Mouse (Mus musculus) stomach, embryonic 14.5 days (tissue): ENCODE results near the gene Ccdc184. TPM values are rescaled to one million over a fixed set of nuclear protein-coding genes. Genes with fewer than 3 reads are reported as not detected.

ENCODE experiments used
- ATAC-seq: fragments of 200-750 bp; cut with Nextera tagmentation; 2 replicates; pipeline ENCODE4 v1.8.0; 2017; ENCODE audit warnings: low read depth, moderate TSS enrichment; ENCODE audit not compliant: insufficient number of reproducible peaks, insufficient read depth, low FRiP score
- H3K27ac ChIP-seq: fragments of 300-500 bp; sonication (generic); 2 replicates; pipeline ENCODE4 v1.5.1; 2014; ENCODE audit warnings: mild to moderate bottlenecking, low read length, moderate library complexity, mixed read lengths
- H3K27me3 ChIP-seq: fragments of 300-500 bp; sonication (generic); 2 replicates; pipeline ENCODE4 v1.6.1; 2014; ENCODE audit warnings: low read length, control low read depth, mixed read lengths; ENCODE audit not compliant: control insufficient read depth, insufficient read depth
- H3K36me3 ChIP-seq: fragments of 300-500 bp; sonication (generic); 2 replicates; pipeline ENCODE4 v1.6.1; 2014; ENCODE audit warnings: mild to moderate bottlenecking, control low read depth, low read length, moderate library complexity, mixed read lengths; ENCODE audit not compliant: control insufficient read depth, insufficient read depth
- H3K4me1 ChIP-seq: fragments of 300-500 bp; sonication (generic); 2 replicates; pipeline ENCODE4 v1.6.1; 2014; ENCODE audit warnings: low read length, control low read depth, mixed read lengths; ENCODE audit not compliant: control insufficient read depth, insufficient read depth
- H3K4me2 ChIP-seq: fragments of 300-500 bp; sonication (generic); replicated peaks from 2 replicates; pipeline ENCODE4 v1.6.1; 2014; ENCODE audit warnings: low read depth, low read length, control low read depth
- H3K4me3 ChIP-seq: fragments of 300-500 bp; sonication (generic); 2 replicates; pipeline ENCODE4 v1.5.1; 2014; ENCODE audit warnings: low read depth, low read length, control low read depth
- H3K9ac ChIP-seq: fragments of 300-500 bp; sonication (generic); replicated peaks from 2 replicates; pipeline ENCODE4 v1.6.1; 2014; ENCODE audit warnings: low read depth, mild to moderate bottlenecking, control low read depth, low read length, moderate library complexity, mixed read lengths
- H3K9me3 ChIP-seq: fragments of 300-500 bp; sonication (generic); 2 replicates; pipeline ENCODE4 v1.6.1; 2016; ENCODE audit warnings: low read depth, low read length, control low read depth; ENCODE audit not compliant: control insufficient read depth
- WGBS: fragments of 180-500 bp; shearing (Covaris S2); extraction: QIAGEN DNeasy Blood & Tissue Kit; methylation state at CpG from one replicate; pipeline ENCODE4 v1.1.7; 2014; 5-methylcytosine and 5-hydroxymethylcytosine counted together
- polyA plus RNA-seq: library from polyadenylated mRNA; unstranded; fragments of >200 nt; fragmentation: Nextera tagmentation; extraction: Ambion mirVana; gene quantifications from 2 replicates; pipeline ENCODE4 v1.2.1, GENCODE M21; 2014

The Ccdc184 gene
- polyA plus RNA-seq, 1 experiment from 2014 or later = 2.4 TPM

DNA sequence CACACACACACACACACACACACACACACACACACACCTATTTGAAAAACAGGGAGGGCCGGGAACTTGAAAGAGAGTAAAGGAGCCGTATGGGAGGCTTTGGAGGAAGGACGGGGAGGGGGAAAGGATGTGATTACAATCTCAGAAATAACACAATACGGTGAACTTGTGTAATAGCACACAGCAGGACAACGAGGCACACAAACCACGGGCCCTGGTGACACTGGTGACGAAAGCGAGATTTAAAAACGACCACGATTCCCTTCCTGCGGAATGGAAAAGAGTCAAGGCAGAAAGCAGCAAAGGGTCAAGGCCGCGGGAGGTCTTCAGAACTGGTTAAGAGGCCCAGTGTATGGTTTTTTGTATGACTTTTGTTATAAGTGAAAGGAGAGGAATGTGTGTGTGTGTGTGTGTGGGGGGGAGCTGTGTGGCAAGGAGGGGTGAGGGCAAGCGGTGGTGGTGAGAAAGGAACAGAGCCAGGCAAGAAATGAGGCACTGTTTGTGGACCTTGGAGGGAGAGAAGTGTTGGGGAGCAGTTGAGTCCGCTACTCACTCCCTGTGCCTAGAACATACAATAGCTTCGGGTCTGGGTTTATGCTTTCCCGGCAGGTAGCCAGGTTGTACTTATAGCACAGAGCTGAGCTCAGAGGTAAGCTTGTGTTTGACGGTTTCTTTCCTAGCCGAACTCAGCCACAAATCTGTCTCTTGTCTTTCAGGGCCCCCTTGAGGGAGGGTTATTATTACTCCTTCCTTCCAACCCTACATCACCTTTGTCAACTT lies 5.7 kb upstream of the Ccdc184 start:
- H3K4me3 ChIP-seq = no peak overlapping the region
- no peaks in the 10 kb centered on the region for H3K4me1 ChIP-seq
- H3K4me2 ChIP-seq = no peak overlapping the region
- WGBS = 67% methylated on average over 19 of the region's 19 CpGs
- no peak overlapping the region for H3K9ac ChIP-seq
- H3K27me3 ChIP-seq = 0 out of 2 replicates have a peak, but pooled peaks cover 3% of the 10 kb centered on the region
- no peaks in the 10 kb centered on the region for H3K36me3 ChIP-seq
- no peak overlapping the region for H3K27ac ChIP-seq
- ATAC-seq = no peak
- no peaks in the 10 kb centered on the region for H3K9me3 ChIP-seq

DNA sequence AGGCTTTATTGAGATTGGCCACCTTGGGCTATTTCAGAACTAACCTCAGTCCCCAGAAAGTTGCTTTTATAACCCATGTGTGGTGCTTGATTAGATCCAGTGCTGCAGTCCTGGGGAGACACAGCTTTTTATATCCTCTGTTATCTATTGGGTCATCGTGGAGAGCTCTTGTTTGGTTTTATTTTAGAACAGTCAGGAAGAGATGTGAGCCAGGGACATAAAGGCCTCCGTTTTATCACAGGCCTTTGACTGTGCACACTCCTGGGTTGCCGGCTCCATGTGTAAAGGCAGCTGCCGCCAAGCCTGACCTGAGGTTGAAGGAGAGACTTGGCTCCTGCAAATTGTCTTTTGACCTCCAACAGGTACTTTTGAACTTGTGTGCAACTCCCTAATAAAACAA lies 4.4 kb upstream of the Ccdc184 start:
- Histone ChIP-seq H3K4me3 (no peak overlapping the region), H3K36me3 (no peaks in the 10 kb centered on the region), H3K27me3 (peaks cover 15% of the 10 kb centered on the region; the same call in 1 of the 2 replicates), H3K27ac (no peak overlapping the region), H3K4me1 (peaks cover 2% of the 10 kb centered on the region; the same call in 1 of the 2 replicates), H3K4me2 (no peak overlapping the region), H3K9me3 (no peaks in the 10 kb centered on the region), H3K9ac (no peak overlapping the region)
- 73% methylated on average over 4 of the region's 4 CpGs for WGBS
- no peak for ATAC-seq

DNA sequence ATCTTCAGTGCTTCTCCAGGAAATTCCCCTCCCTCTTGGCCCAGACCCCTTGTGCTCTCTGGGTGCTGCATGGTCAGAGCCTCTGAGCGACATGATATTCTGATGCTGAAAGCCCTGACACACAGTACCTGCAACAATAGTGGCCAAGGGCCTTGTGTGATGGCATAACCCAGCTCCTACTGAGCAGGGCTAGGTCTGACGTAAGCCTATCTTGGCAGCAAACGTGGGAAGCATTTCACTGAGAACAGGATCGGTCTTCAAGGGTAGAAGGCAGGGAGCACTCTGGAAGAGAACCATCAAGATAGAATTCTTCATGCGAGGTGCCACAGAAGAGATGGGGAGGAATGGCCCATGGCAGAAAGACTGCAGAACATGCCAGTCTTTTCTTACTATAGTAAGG lies 1.4 kb upstream of the Ccdc184 start, which contains the start of gene Asb8:
Gene Asb8 (minus strand): TSS at position 101 of the 400 bp plus-strand sequence.
- no peak within 1 kb of the TSS for H3K4me3 ChIP-seq
- no peak within 1 kb of the TSS for H3K27ac ChIP-seq
- 83% methylated on average over 5 of the region's 5 CpGs for WGBS
- no peak within 1 kb of the TSS for H3K4me2 ChIP-seq
- ATAC-seq = no peak
- peaks cover 7% of the 10 kb centered on the region; the same call in 1 of the 2 replicates for H3K4me1 ChIP-seq
- H3K27me3 ChIP-seq = peaks cover 41% of the 10 kb centered on the region
- H3K9me3 ChIP-seq = no peaks in the 10 kb centered on the region
- no peak within 1 kb of the TSS for H3K9ac ChIP-seq
- H3K36me3 ChIP-seq = no peaks in the 10 kb centered on the region

DNA sequence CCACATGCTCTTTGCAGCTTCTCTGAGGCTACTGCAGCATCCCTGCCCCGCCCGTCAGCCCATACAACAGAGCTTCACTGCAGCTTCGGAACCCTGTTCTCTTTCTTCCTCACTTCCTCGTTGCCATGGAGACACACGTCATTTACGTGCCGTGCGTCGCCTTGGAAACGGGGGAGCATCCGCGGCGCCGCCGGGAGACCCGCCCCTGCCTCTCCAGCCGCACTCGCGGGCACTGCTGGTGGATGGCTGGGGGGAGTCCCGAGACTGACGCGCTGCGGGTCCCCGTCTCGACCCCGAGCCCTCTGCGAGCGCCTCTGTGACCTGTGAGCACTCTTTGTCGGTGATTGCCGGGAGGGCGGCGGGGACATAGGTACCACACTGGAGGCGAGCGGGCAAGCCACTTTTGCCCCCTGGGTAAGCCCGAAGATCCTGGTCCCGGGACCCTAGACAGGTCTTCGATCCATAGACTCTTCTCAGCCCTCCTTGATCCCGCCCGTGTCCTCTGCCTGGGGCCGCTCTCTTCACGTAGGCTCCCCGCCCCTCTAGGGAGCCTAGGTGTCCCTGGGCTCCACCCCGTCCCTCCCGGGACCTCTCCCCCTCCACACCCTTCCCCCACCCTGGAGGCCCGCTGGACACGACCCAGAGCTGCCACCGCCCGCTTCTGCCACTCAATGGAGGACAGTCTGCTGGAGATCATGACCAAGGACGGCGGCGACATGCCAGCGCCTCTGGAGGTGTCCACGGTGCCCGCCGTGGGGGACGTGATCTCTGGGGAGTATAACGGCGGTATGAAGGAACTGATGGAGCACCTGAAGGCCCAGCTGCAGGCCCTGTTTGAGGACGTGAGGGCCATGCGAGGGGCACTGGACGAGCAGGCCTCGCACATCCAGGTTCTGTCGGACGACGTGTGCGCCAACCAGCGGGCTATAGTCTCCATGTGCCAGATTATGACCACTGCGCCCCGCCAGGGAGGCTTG lies 975 bp downstream of the Ccdc184 start:
- H3K4me3 ChIP-seq = peak overlapping the region; percentile 35
- H3K9me3 ChIP-seq = no peaks in the 10 kb centered on the region
- H3K9ac ChIP-seq = no peak overlapping the region
- peaks cover 41% of the 10 kb centered on the region for H3K27me3 ChIP-seq
- H3K36me3 ChIP-seq = no peaks in the 10 kb centered on the region
- WGBS = 2% methylated on average over 69 of the region's 69 CpGs
- ATAC-seq = peak; percentile 73; the same call in 1 of the 2 replicates
- no peak overlapping the region for H3K27ac ChIP-seq
- H3K4me1 ChIP-seq = peaks cover 7% of the 10 kb centered on the region; the same call in 1 of the 2 replicates
- peak overlapping the region; percentile 65 for H3K4me2 ChIP-seq

DNA sequence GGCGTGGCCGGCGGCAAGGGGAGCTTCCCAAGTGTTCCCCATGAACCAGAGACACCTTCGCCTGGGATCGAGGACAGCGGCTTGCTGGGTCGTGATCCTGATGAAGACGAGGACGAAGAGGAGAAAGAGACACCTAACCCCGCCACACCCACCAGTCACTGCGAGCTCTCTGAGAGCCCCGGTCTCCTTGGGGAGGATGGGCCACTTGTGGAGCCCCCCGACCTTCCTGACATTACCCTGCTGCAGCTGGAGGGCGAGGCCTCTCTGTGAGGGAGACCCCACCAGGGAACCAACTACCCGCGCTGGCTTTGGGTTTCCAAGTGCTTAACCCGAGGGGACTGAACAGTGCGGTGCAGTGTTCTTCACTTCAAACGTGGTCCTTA lies 1.7 kb downstream of the Ccdc184 start:
- 4% methylated on average over 19 of the region's 19 CpGs for WGBS
- Histone ChIP-seq H3K4me1 (peaks cover 7% of the 10 kb centered on the region; the same call in 1 of the 2 replicates), H3K27me3 (peaks cover 44% of the 10 kb centered on the region), H3K36me3 (no peaks in the 10 kb centered on the region), H3K4me3 (no peak overlapping the region), H3K27ac (no peak overlapping the region), H3K9me3 (no peaks in the 10 kb centered on the region), H3K9ac (no peak overlapping the region), H3K4me2 (no peak overlapping the region)
- ATAC-seq = no peak

DNA sequence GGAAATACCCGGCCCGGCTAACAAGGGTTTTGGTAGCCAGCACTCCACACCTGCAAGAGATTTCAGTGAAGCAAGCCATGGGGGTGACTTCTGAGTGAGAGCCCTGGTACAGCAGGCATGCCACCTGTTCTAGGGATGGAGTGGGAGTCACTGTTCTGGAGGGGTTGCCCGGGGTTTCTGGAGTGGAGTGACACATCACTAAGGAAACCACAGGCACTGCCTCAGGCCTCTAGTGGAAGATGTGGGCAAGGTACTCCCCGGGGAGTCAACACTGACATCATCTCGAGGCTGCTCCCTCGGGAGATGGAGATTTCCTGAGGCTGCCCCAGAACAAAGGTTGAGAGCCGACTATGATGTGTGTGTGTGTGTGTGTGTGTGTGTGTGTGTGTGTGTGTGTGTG lies 3.4 kb downstream of the Ccdc184 start:
- H3K27me3 ChIP-seq = peaks cover 44% of the 10 kb centered on the region
- WGBS = 40% methylated on average over 7 of the region's 7 CpGs

DNA sequence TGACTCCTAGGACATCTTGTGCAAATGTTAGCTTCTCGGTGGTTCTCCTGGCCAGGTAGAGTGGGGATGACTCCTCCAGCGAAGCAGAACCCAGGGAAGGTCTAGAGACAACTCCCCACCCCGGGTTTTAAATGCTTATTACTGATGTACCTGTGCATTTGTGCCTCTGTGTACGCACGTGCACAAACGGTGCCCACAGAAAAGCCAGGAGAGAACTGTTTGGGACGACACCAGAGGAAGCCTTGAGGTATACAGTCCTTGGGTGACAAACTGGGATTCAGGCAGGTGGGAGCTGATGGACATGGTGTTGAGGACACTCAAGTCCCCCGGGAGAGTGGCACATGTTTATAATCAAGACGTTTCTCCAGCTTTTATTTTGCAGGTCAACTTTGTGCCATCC lies 4.0 kb downstream of the Ccdc184 start:
- peaks cover 44% of the 10 kb centered on the region for H3K27me3 ChIP-seq
- WGBS = 69% methylated on average over 9 of the region's 9 CpGs

More for the DNA sequence above, 3.4 kb downstream of the Ccdc184 start:
- H3K36me3 ChIP-seq = no peaks in the 10 kb centered on the region
- H3K9ac ChIP-seq = no peak overlapping the region
- H3K4me3 ChIP-seq = no peak overlapping the region
- no peaks in the 10 kb centered on the region for H3K9me3 ChIP-seq
- ATAC-seq = no peak
- peaks cover 7% of the 10 kb centered on the region; the same call in 1 of the 2 replicates for H3K4me1 ChIP-seq
- H3K27ac ChIP-seq = no peak overlapping the region
- no peak overlapping the region for H3K4me2 ChIP-seq

DNA sequence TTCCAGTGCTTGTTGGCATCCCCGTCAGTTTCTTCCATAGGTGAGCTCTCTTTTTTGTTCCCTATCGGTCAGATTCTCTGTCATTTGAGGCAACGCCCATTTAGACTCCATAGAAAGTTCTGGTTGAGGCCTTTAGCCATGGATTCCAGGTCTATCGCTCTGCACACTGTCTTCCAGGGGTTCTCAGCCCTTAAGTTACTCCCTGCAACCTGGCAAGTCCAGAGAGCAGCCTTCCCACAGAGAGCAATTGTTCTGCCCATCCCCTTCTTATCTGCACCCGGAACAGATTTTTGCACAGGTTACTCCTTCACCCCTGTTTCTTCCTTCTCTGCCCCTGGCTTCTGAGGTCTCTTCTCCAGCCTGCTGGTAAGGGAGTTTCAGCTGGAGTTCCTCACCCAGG lies 5.2 kb downstream of the Ccdc184 start:
- peaks cover 7% of the 10 kb centered on the region; the same call in 1 of the 2 replicates for H3K4me1 ChIP-seq
- H3K4me3 ChIP-seq = no peak overlapping the region
- H3K4me2 ChIP-seq = no peak overlapping the region
- H3K9ac ChIP-seq = no peak overlapping the region
- H3K9me3 ChIP-seq = no peaks in the 10 kb centered on the region
- 65% methylated on average over 5 of the region's 5 CpGs for WGBS
- no peaks in the 10 kb centered on the region for H3K36me3 ChIP-seq
- H3K27me3 ChIP-seq = peaks cover 33% of the 10 kb centered on the region
- no peak for ATAC-seq
- H3K27ac ChIP-seq = no peak overlapping the region

More for the DNA sequence above, 4.0 kb downstream of the Ccdc184 start:
- Histone ChIP-seq H3K4me3 (no peak overlapping the region), H3K4me1 (peaks cover 7% of the 10 kb centered on the region; the same call in 1 of the 2 replicates), H3K27ac (no peak overlapping the region), H3K9me3 (no peaks in the 10 kb centered on the region), H3K36me3 (no peaks in the 10 kb centered on the region), H3K9ac (no peak overlapping the region), H3K4me2 (no peak overlapping the region)
- ATAC-seq = no peak
